Mouse (Mus musculus): ENCODE measurements around the gene Pappa2. TPM values are rescaled to one million over a fixed set of nuclear protein-coding genes. Genes with fewer than 3 reads are reported as not detected.

The Pappa2 gene
- under 1 TPM; 0.36 to 0.39 TPM for total RNA-seq (2021)

DNA sequence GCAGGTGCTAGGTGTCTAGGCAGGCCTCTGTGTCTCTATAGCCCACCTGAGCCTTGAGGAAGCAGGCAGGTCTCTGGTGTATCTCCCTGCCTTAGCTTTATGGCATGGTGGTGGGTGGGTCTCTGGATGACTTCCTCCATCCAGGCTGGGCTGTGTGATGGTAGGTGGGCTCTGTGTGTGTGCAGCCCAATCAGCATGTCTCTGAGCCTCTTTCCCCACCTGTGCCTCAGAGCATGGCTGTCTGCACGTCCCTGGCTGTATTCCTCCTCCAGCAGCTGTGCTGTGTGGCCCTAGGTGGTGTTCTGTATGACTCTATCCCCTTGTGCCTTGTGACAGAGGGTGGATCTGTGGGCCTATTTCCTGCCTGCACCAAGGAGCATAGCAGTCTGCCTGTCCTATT, at the start of gene Pappa2:
Pappa2 (minus strand) TSS at position 101 of the 400 bp plus-strand sequence.
- intact Hi-C loops (cut with DNase I), result no loop called here
- DNase-seq (ENCODE audit: low spot score), result no peak

DNA sequence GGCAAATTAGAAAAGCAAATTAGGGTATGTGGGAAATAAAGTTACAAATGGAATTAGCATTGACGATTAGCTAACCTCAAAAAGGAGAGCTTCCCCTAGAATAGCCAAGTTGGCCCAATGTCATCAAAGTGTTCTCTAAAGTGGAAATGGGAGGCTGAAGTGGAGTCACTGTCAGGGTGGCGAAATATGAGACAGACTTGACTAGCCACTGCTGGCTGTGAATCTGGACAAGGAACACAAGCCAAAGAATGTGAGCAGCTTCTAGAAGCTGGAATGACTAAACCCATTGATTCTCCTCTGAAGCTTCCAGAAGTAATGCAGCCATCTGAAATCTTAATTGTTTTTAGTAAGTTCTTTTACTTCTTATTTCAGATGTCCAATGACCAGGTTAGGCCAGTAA, 48.8 kb upstream of the Pappa2 start:
- DNase-seq (ENCODE audit: low spot score), result peak; percentile 27

DNA sequence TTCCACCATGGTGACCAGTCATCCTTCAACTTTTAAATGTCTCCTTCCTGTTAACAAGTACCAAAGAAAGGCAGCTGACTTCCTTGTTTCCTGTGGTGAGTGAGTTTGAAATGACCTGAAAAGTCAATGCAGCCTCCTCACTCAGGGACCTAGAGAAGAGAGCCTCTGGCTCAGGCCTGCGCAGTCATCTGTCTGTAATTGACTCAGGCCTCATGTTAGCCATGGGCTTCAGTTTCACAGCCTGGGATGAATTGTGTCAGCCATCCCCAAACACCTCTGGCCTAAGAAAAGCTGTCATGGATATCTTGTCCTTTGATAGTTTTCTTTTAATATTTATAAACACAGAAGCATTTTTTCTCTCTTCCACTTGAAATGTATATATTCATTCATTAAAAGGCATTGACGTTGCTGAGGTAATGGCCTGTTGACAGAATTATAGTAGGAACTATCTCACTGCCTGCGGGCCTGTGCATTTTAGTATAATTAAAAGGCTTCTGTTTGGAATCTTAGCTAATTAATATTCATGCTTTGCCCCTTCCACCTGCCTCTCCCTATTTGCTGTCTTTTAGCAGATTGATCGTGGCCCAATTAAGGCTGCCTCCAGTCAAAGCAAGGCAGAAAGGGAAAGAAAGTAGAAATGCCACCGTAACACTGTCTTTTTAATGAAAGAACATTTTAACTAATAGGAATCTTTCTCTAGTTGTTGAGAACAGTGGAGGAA, 34.8 kb upstream of the Pappa2 start:
- intact Hi-C loops (cut with DNase I), result no loop called here
- DNase-seq (ENCODE audit: low spot score), result no peak

More for the DNA sequence above, 48.8 kb upstream of the Pappa2 start:
- intact Hi-C loops (cut with DNase I), result no loop called here

DNA sequence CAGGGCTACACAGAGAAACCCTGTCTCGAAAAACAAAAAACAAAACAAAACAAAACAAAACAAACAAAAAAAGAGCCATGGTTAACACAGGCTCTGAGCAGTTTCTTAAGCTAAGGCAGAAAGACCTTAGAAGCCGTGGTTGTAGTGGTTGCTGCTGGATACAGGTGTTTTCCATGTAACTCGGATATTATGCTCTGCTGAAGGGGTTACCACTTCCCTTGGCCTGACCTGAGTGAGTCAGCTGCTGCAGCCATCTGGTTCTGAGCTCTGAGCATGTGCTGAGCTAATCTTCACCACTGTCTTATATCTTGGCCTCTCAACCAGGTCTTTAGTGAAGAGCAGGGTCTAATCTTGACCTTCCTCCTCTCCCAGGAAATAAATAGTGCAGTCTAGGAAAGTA, 6.8 kb upstream of the Pappa2 start:
- intact Hi-C loops (cut with DNase I), result no loop called here
- no peak for DNase-seq (ENCODE audit: low spot score)

DNA sequence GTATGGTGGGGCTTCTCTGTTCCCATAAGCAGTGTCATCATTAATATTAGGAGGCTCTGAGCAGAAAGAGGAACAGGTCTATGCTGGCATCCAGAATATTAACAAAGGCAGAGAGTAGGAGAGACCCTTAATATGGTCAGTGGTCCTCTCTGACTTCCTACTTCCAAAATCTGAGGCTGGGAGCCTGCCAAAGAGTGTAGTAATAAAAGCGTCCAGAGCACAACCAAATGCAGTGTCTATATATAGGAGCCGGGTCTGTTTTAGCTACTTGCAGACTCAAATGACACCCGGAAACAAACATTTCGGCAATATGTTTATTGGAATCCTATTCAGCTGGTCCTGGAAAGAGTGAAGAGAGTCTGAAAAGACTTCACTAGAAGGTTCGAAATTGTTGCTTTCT, 17.9 kb downstream of the Pappa2 start:
- intact Hi-C loops (cut with DNase I), result no loop called here
- DNase-seq (ENCODE audit: low spot score), result no peak

DNA sequence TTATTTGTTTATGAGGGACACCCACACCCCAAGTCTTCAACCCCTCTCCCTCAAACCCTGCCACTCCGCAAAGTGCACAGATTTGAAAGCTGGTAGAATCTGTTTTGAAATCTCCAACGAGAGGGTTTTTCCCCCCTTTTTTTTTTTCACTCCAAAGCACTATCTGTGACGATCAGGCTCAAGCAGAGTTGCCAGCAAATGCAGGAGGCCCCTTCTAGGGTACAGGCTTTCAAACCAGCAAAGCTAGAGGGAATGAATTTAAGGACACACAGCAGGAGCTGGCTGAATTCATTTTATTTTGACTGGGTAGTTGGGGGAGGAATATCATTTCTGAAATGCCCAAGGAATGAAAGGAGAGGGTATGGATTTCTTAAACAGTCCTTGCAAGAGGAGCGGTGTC, 19.3 kb downstream of the Pappa2 start:
- intact Hi-C loops (cut with DNase I), result no loop called here

DNA sequence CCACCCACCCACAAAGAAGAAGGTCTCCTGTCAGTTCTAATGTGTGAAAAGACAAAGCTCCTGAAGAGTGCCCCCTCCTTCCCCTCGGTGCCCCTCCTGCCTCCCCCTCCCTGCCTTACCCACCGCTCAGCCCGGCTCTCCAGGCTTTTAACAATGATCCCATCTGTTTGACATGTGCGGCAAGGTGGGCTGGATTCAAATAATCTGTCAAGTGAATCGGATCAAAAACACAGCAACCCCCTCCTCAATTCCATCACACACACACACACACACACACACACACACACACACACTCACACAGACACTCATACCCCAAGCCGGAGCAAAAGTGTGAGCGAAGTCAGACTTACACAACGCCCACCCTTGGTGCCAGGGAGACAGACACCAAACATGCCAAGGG, 19.7 kb downstream of the Pappa2 start:
- intact Hi-C loops (cut with DNase I), result no loop called here
- DNase-seq (ENCODE audit: low spot score), result no peak

More for the DNA sequence above, 19.3 kb downstream of the Pappa2 start:
- no peak for DNase-seq (ENCODE audit: low spot score)

DNA sequence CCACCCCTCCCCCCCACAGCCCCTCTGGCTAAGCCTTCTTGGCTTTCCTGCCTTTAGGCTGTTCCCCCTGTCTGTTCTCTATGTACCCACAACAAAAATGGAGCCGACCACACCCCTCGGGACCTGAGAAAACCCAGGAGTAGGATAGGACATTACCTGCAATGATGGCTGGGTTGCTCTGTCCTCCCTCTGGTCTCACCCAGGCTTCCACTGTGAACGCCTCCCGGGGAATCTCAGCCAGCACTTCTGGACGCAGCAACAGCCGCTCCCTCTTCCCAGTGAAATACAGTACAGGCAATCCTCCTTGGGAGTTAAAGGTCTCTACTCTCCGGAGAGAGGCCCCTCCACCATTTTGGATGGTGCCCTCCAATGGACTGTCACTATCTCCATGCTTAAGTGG, 23.9 kb downstream of the Pappa2 start:
- no peak for DNase-seq (ENCODE audit: low spot score)
- intact Hi-C loops (cut with DNase I), result no loop called here

DNA sequence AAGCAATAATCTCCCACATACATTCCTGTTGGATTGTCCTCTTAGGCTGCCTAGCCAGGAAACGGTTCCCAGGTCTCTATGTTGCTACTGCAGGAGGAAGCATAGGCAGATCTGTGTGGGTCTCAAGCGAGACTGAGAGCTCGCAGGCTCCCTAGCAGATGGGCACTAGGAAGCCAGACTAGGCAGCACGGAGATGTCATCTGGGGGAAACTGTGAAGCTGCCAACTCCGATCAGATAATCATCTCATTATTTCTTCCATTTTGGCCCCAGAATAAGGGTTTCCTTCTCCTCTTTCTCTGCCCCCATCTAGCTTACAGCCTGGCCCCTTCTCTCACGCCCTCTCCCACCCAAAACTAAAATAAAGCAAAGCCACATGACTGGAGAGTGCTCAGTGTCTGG, 25.5 kb downstream of the Pappa2 start:
- DNase-seq (ENCODE audit: low spot score), result no peak
- intact Hi-C loops (cut with DNase I), result no loop called here

DNA sequence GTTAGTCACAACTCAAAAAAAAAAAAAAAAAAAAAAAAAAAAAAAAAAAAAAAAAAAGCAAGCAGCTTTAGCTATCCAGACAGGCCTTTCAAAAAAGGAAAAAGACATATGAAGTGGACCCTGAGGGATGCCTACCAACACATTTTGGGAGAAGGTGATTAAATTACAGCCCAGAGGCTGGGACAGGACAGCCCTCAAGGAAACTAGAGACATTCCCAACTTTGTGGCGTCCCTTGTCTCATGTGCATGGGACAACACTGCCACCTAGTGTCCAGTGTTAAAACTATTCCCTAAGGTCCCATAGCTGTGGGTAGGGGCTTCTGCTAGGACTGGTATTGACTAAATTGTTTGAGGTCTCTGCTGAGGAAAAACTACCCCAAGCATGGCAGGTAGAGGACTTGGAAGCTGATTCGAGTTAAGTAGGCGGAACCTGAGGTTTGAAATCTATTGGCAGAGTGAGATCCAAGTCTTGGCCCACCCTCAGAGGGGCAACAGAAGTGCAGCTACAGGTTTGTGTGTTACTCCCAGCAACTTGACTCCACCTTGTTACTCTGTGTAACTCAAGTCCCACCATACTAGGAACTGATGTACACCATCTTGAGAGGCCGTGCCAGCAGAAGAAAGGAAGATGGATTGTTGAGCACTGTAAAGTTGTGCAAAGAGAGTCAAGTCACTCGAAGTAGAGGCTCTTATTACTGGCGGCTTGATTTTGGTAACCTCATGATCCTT, 26.6 kb downstream of the Pappa2 start:
- DNase-seq (ENCODE audit: low spot score), result no peak
- intact Hi-C loops (cut with DNase I), result loop anchor here (1.0 kb wide), 4 partner anchors 109 to 283 kb away; no protein-coding TSS in a partner anchor

DNA sequence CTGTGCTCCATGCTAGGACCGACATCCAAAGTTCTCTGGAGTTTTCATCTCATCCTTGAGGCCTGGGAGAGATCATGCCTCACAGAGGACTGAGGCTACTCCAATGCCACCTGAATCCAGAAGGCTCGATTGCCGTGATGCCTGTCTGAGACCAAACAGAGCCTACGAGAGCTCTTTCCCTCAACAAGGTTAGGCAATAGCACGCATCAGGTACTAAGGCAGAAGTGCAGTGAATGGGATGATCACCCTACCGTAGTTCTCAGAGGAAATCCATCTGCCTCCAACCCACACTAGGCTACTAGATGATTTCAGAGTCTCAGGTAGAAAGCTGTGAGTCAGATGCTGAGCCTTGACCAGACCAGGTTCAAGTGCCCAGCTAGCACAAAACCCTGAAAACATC, 31.2 kb downstream of the Pappa2 start:
- no peak for DNase-seq (ENCODE audit: low spot score)
- intact Hi-C loops (cut with DNase I), result no loop called here

DNA sequence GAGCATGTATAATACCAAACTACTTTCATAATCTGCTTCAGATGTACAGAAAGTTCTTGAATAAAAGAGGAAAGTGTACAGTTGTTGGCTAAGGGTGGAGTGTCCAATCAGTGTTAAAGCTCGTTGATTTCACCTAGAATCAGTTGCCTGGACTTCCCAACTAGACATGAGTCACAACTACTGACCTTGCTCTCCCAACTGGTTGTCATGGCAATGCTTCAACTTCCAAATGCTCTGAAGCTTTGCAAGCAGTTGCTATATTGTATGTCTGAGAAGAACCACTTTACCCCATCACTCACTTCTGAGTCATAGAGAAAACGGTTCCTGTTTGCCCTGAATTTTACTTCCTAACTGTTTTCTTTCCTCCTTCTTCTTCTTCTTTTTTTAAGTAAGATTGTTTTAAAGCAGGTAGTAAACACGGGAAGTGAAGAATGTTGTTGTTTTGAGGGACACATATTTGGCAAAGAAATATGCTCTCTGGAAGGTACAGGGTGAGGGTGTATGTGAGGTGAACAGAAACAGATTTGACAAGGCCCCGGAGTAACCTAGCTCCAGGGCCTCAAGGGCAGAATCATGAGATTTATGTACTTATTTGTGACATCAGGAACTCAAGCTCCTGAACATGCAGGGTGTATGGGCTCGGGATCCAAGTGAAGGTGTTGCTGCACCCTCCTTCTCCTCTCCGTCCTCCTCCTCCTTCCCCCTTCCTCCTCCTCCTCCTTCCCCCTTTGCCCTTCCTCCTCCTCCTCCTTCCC, 32.1 kb downstream of the Pappa2 start:
- DNase-seq (ENCODE audit: low spot score), result no peak
- intact Hi-C loops (cut with DNase I), result no loop called here

DNA sequence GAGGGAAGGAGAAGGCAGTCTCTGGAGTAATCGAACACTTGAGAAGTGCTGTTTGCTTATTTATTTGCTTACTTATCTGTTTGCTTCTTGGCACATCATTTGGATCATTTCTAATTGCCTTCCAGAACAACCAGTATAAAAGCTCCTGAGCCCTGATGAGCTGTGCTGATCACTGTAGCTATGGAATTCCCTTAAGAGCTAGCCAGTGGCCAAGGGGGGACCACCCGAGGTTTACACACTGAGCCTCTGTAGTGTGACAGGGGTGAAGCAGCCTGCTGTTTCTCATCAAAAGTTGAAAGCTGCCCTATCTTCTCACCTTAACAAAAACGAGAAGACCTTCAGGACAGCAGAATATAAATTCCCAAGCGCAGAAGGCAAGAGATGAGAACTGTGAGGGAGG, 35.4 kb downstream of the Pappa2 start:
- no peak for DNase-seq (ENCODE audit: low spot score)
- intact Hi-C loops (cut with DNase I), result no loop called here

DNA sequence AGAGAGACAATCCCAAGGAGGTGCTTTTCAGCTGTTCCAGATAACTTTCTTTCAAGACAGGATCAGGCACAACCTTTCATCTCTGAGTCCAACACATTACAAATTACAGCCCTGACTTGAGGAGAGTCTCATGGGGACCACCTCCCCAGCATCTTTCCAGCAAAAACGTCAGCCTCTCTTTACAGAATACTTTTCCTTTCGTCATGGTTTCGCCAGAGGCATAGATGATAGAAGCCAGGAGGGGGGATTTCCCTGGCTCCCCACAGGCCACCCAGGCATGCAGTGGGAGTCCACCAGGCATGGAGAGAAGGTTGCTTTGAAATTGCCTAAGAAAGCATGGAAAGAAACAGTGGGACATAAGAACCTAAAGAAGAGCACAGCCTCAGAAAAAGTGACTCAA, 37.4 kb downstream of the Pappa2 start:
- intact Hi-C loops (cut with DNase I), result no loop called here
- no peak for DNase-seq (ENCODE audit: low spot score)

DNA sequence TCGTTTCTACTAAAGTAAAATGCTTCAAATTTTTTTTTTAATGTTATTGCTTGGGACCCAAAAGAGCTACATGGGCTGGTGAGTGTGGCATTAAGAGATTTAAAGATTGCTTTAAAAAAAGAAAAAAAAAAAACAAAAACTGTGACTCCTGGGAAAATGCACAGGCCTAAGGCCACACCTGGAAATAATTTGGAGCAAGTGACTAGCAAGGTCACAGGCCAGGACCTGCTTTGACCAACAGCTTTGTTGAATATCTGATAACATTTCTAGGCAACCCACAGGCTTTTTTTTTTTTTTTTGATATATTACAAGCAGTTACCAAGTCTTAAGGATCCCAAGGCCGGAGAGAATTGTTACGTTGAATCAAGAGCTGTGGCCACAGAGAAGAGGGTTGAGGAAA, 39.3 kb downstream of the Pappa2 start:
- no peak for DNase-seq (ENCODE audit: low spot score)

DNA sequence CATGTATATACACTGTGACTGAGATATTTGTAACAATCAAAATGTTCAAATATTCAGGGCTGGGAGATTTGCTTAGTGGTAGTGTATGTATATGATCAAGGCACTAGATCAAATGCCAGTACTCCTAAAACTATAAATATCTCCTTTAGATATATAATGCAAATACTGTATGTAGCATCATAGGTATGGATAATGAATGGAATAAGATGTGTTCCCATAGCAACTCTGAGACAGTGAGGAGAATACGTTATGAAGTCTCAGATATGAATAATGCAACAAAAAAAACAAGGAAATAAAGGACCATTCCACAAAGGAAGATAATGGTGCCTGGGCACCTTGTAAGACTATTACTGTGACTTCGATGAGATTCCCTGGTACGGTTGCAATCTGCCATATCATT, 45.8 kb downstream of the Pappa2 start:
- DNase-seq (ENCODE audit: low spot score), result no peak
- intact Hi-C loops (cut with DNase I), result no loop called here

More for the DNA sequence above, 39.3 kb downstream of the Pappa2 start:
- intact Hi-C loops (cut with DNase I), result no loop called here

DNA sequence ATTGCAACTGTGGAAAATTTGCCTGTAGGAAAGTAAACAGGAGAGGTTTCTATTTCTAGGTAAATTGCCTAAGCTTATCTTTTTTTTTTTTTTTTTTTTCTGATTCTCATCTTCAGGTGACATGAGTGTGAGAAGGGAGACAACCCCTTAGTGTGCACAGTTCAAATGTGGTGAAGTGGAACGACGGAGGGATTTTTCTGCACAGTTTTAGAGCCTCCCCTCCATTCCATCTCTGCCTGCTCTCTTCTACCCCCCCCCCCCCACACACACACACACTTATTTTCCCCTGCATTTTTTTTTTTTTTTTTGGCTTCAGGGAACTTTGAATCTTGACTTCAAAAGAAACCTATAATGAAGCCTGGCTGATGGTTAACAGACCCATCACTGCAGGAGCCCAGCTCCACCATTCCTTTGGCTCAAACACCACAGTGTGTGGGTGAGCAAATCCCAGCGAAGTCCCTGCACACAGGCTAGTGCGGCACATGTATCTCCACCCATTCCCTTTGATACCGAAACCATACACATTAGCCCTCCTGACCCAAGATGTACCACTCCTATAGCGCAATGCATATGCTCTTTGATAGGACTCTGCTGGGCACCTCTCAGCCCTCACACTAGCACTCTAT, 49.0 kb downstream of the Pappa2 start:
- intact Hi-C loops (cut with DNase I), result no loop called here

DNA sequence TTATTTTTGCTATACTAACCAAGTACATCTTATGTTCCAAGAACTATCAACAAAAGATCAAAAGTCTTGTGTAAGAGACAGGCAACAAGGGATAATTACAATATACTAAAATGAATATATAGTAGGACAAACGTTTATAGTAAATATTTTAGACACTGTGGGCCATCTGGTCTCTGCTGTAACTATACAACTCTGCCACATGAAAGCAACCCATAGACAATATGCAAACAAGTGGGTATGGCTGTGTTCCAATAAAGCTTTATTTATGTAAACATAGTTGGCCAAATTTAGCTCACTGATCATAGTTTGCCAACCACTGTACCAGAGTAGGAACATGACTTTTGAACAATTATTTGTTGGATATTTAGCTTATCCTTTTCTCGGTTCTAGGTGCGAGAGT, 50.9 kb downstream of the Pappa2 start:
- no peak for DNase-seq (ENCODE audit: low spot score)
- intact Hi-C loops (cut with DNase I), result no loop called here

More for the DNA sequence above, 49.0 kb downstream of the Pappa2 start:
- no peak for DNase-seq (ENCODE audit: low spot score)

DNA sequence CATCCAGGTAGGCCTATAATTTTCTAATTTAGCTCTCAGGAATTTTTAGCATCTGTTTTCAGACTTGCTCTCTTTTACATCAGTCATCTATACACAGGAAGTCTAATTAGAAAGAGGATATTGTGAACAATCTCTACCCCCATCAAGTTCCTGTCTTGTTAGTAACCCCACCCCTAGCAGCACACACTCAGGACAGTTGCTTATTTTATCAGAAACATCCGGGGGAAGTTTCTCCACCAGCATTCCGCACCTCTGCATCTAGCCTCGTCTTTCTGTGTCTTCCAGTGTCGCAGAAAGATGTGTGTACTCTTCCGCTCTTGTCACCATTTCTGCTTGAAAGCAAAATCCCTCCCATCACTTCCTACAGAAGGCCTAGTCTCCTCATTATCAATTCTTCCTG, 59.8 kb downstream of the Pappa2 start:
- DNase-seq (ENCODE audit: low spot score), result no peak
- intact Hi-C loops (cut with DNase I), result no loop called here

DNA sequence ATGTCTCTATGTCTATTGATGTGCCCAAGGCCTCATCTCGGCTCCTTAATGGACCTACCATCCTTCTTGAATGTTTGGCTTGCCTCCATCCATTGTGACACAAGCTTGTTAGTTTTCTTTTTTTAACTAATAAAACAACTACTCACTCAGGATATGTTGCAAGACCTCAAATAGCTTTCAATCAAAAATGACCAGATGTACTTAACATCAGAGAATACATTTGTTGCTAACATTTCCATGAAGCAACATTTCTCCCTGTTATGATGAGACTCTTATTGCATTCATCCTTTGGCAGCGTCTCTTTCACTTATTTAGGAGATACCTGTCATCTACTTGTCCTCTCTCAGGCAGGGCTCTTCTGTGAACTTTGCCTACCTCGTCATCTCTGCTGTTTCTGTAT, 61.4 kb downstream of the Pappa2 start:
- DNase-seq (ENCODE audit: low spot score), result no peak
- intact Hi-C loops (cut with DNase I), result no loop called here
